8 mouse cellular contexts compared by ENCODE assay signal in the genomic region with DNA sequence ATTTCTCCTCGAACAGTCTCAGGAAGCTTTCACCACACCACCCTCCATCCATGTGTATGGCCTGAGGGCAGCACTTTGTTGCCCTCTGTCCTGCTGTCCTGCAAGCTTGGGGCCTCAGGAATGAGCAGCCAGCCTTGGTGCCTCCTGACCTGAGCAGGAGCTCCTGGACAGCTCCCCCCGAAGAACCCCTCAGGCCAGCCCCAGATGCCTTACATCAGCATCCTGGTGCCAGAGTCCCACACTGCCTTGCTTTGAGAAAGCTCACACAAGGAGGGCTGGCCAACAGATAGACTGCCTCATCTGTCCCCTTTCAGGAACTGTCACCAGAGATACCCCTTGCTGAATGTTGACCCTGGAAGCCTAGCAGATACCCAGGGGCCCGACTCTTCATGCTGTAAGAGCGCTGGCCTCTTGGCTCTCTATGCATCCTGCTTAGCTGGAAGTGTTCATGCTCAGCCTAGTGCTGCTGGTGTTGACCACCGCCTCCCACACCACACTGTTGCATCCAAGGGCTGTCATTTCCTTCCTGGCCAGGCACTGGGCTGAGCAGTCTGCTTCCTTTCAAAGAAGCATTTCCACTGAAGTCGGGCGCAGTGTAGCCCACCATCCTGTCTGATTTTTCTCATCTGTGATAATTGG.
A peak's percentile ranks its signal among the peaks of the same experiment; 100 is the strongest.
DNase-seq lines count a peak whose midpoint lies in the region; ATAC-seq and TF ChIP-seq lines count a peak whose summit lies in the region.

No protein-coding gene starts in this region.

- TF ChIP-seq CTCF in left cerebral cortex, adult 2 months (IDR thresholded peaks at IDR 0.05) = no peak

- H3K9ac ChIP-seq in intestine, embryonic 15.5 days = no peak overlapping the region
- H3K9ac ChIP-seq in liver, embryonic 13.5 days = no peak overlapping the region
- no peak overlapping the region for H3K9ac ChIP-seq in neural tube, embryonic 15.5 days (replicated peaks)

- no peak overlapping the region for H3K4me3 ChIP-seq in left cerebral cortex, adult 2 months
- H3K4me3 ChIP-seq in intestine, embryonic 15.5 days (replicated peaks) = no peak overlapping the region
- H3K4me3 ChIP-seq in liver, embryonic 13.5 days (replicated peaks) = no peak overlapping the region
- H3K4me3 ChIP-seq in neural tube, embryonic 15.5 days (replicated peaks) = no peak overlapping the region

- no peaks in the 10 kb centered on the region for H3K36me3 ChIP-seq in intestine, embryonic 15.5 days
- no peaks in the 10 kb centered on the region for H3K36me3 ChIP-seq in liver, embryonic 13.5 days
- H3K36me3 ChIP-seq in neural tube, embryonic 15.5 days = no peaks in the 10 kb centered on the region

- H3K4me2 ChIP-seq in intestine, embryonic 15.5 days (replicated peaks) = no peak overlapping the region
- 0 out of 2 replicates have a peak overlapping the region, but pooled peaks have one; percentile 6 for H3K4me2 ChIP-seq in liver, embryonic 13.5 days
- no peak overlapping the region for H3K4me2 ChIP-seq in neural tube, embryonic 15.5 days

- H3K27ac ChIP-seq in left cerebral cortex, adult 2 months = 0 out of 2 replicates have a peak overlapping the region, but pooled peaks have one; percentile 32
- 0 out of 2 replicates have a peak overlapping the region, but pooled peaks have one; percentile 48 for H3K27ac ChIP-seq in intestine, embryonic 15.5 days
- peak overlapping the region; percentile 36; the same call in 1 of the 2 replicates for H3K27ac ChIP-seq in liver, embryonic 13.5 days
- H3K27ac ChIP-seq in neural tube, embryonic 15.5 days (replicated peaks) = peak overlapping the region; percentile 62

- peak; percentile 53 for ATAC-seq in intestine, embryonic 15.5 days
- ATAC-seq in liver, embryonic 13.5 days (ENCODE audit: low read depth) = peak; percentile 62
- no peak for ATAC-seq in neural tube, embryonic 15.5 days (ENCODE audit: low FRiP score)
- no peak for ATAC-seq in erythroid progenitor cell, adult 5-6 weeks (replicated peaks; ENCODE audit: low FRiP score, poor library complexity, severe bottlenecking)

- H3K4me1 ChIP-seq in intestine, embryonic 15.5 days (replicated peaks) = peaks cover 24% of the 10 kb centered on the region
- peaks cover 2% of the 10 kb centered on the region; the same call in 1 of the 2 replicates for H3K4me1 ChIP-seq in liver, embryonic 13.5 days (replicated peaks)
- H3K4me1 ChIP-seq in neural tube, embryonic 15.5 days = peaks cover 55% of the 10 kb centered on the region

- WGBS in intestine, embryonic 15.5 days = 51% methylated on average over 7 of the region's 7 CpGs
- 31% methylated on average over 7 of the region's 7 CpGs for WGBS in liver, embryonic 13.5 days (ENCODE audit: insufficient replicate concordance)
- WGBS in neural tube, embryonic 15.5 days = 77% methylated on average over 7 of the region's 7 CpGs

- DNase-seq in left cerebral cortex, adult 2 months (ENCODE audit: extremely low spot score in 1 of 2, low spot score in 2 of 2) = no peak
- DNase-seq in left cerebral cortex, adult 9 months (ENCODE audit: low spot score in 2 of 2) = no peak
- DNase-seq in liver, embryonic 13.5 days = no peak
- no peak for DNase-seq in cerebellum, postnatal 25 days
- no peak for DNase-seq in right cerebral cortex, postnatal 36 days (ENCODE audit: low spot score in 2 of 2)

- intact Hi-C loops in left cerebral cortex, adult 2 months (cut with DNase I) = no loop called here

- H3K27me3 ChIP-seq in intestine, embryonic 15.5 days (replicated peaks) = no peaks in the 10 kb centered on the region
- no peaks in the 10 kb centered on the region for H3K27me3 ChIP-seq in liver, embryonic 13.5 days
- no peaks in the 10 kb centered on the region for H3K27me3 ChIP-seq in neural tube, embryonic 15.5 days (replicated peaks)

- no peaks in the 10 kb centered on the region for H3K9me3 ChIP-seq in intestine, embryonic 15.5 days
- H3K9me3 ChIP-seq in liver, embryonic 13.5 days (replicated peaks) = no peaks in the 10 kb centered on the region
- no peaks in the 10 kb centered on the region for H3K9me3 ChIP-seq in neural tube, embryonic 15.5 days (replicated peaks)

Comparison
In these comparisons a context has a peak if more than half of its experiments do, and no peak if none do; other contexts are left out.
1. ATAC-seq: peak in intestine, embryonic 15.5 days (single experiment) and liver, embryonic 13.5 days (single experiment); none in neural tube, embryonic 15.5 days (single experiment) and erythroid progenitor cell, adult 5-6 weeks (single experiment).
2. Peak in every context shown above with its lines, with median percentiles within 50 percentile points of each other: H3K27ac ChIP-seq.